ENCODE assay signal across 9 mouse cellular contexts in the genomic region with DNA sequence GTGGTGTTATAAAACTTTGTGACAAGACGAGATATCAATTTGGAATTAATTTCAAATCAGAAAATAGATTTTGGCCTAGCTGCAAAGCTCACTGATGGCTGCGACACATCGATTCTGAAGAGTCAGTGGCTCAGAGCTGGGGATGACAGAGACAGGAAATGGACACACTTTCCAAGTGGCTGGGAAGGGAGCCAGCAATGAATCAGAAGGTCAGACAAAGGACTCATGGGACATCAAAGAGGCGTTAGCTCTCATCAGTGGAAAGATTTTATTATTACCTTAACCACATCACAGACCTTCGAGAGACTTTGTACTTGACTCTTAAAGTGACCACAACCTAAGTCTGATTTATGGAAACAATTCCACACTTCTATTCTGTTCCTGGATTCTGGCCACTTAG.
DNase-seq lines count a peak whose midpoint lies in the region; ATAC-seq lines count a peak whose summit lies in the region.
"Had no signal": no experiment of that assay in that cellular context is flagged by ENCODE, and none has a peak within 500 bp of the region (broad histone marks: within the 10 kb centered on the region; RNA-seq: fewer than 3 reads in every experiment).

No protein-coding gene starts in this region.

- DNase-seq in left cerebral cortex, postnatal 4 days = peak; percentile 60
- no peak for DNase-seq in left cerebral cortex, adult 8-10 months (ENCODE audit: low spot score in 2 of 2)
- peak; percentile 83 for DNase-seq in adrenal gland, postnatal 10 days
- DNase-seq in gastrocnemius, postnatal 25 days = peak; percentile 35
- DNase-seq in kidney, postnatal 14 days = peak; percentile 75
- DNase-seq in MN1 (ENCODE audit: low spot score) = no peak

- no peaks in the 10 kb centered on the region for H3K27me3 ChIP-seq in midbrain, embryonic 13.5 days
- H3K27me3 ChIP-seq: midbrain, embryonic 12.5 days had no signal

- H3K4me2 ChIP-seq in midbrain, embryonic 13.5 days (replicated peaks) = no peak overlapping the region
- H3K4me2 ChIP-seq: midbrain, embryonic 12.5 days had no signal

- H3K4me1 ChIP-seq in midbrain, embryonic 13.5 days (replicated peaks) = no peaks in the 10 kb centered on the region

- no peak overlapping the region for H3K4me3 ChIP-seq in midbrain, embryonic 13.5 days (replicated peaks)
- H3K4me3 ChIP-seq: midbrain, embryonic 12.5 days had no signal

- no peak for ATAC-seq in monocyte, adult 5-6 weeks (replicated peaks; ENCODE audit: insufficient number of reproducible peaks, low FRiP score, low TSS enrichment, poor library complexity, severe bottlenecking)
- no peak for ATAC-seq in midbrain, embryonic 13.5 days

- H3K36me3 ChIP-seq in midbrain, embryonic 13.5 days = no peaks in the 10 kb centered on the region
- H3K36me3 ChIP-seq: midbrain, embryonic 12.5 days had no signal

- intact Hi-C loops in left cerebral cortex, postnatal 4 days (cut with DNase I) = no loop called here

- 73% methylated on average over 5 of the region's 5 CpGs for WGBS in midbrain, embryonic 13.5 days

- H3K27ac ChIP-seq in midbrain, embryonic 13.5 days = no peak overlapping the region
- H3K27ac ChIP-seq: midbrain, embryonic 12.5 days had no signal

- no peaks in the 10 kb centered on the region for H3K9me3 ChIP-seq in midbrain, embryonic 13.5 days
- H3K9me3 ChIP-seq: midbrain, embryonic 12.5 days had no signal

- H3K9ac ChIP-seq in midbrain, embryonic 13.5 days (replicated peaks) = no peak overlapping the region
- H3K9ac ChIP-seq: midbrain, embryonic 12.5 days had no signal

Comparison
In these comparisons a context has a peak if more than half of its experiments do, and no peak if none do; other contexts are left out.
1. DNase-seq: peak in left cerebral cortex, postnatal 4 days (single experiment), adrenal gland, postnatal 10 days (single experiment), gastrocnemius, postnatal 25 days (single experiment) and kidney, postnatal 14 days (single experiment); none in left cerebral cortex, adult 8-10 months (0 of 2) and MN1 (single experiment).